Mouse (Mus musculus) left cerebral cortex, adult 2 months (tissue): ENCODE measurements around the gene Dmgdh. TPM values are rescaled to one million over a fixed set of nuclear protein-coding genes. Genes with fewer than 3 reads are reported as not detected.

Experiments
- DNase-seq, 2 experiments: peaks; one replicate each; pipeline ENCODE4 v3.0.0; 2021 to 2022; ENCODE audit warnings: low spot score in 2 of 2, mixed read lengths in 1 of 2; ENCODE audit errors: extremely low spot score in 1 of 2
- H3K27ac ChIP-seq: fragments of 200-600 bp; 2 replicates; pipeline ENCODE4 v1.8.1; 2022
- H3K4me3 ChIP-seq: fragments of 200-600 bp; 2 replicates; pipeline ENCODE4 v1.8.1; 2022
- CTCF ChIP-seq: fragments of 200-600 bp; IDR thresholded peaks from 2 replicates; pipeline ENCODE4 v1.8.1; 2022; ENCODE audit warnings: antibody characterized with exemption, mild to moderate bottlenecking, moderate library complexity
- intact Hi-C: fragments of 180-260 bp; cut with DNase I; formaldehyde crosslinking; loops from one replicate; pipeline ENCODE4 v1.15.1; 2025
- microRNA-seq, 2 experiments: library from miRNA; unstranded; fragments of <30 nt; microRNA quantifications; one replicate each; pipeline ENCODE4 v1.2.0; 2021
- total RNA-seq, 2 experiments: library from RNA; stranded (reverse); gene quantifications; 2 replicates each; pipeline ENCODE4 v1.2.3; 2021

Dmgdh gene
- total RNA-seq, 2 experiments from 2014 or later = 0.21 to 0.43 TPM

- no peak overlapping the region for H3K4me3 ChIP-seq
- intact Hi-C loops = no loop called here
- no peak overlapping the region; the same call in 1 of the 2 replicates for H3K27ac ChIP-seq
- DNase-seq = no peak
- TF ChIP-seq CTCF = peak; percentile 49
Observed at GRCm38 (mm10) chr13:93785329-93785728, 111.1 kb downstream of the Dmgdh start.

GRCm38 (mm10) chr13:93786051-93786450 lies 111.8 kb downstream of the Dmgdh start:
- intact Hi-C loops = no loop called here
- Histone ChIP-seq H3K4me3 (no peak overlapping the region), H3K27ac (no peak overlapping the region; the same call in 1 of the 2 replicates)
- DNase-seq = no peak
- no peak for TF ChIP-seq CTCF

- no peak overlapping the region for H3K4me3 ChIP-seq
- intact Hi-C loops = no loop called here
- DNase-seq = no peak
- H3K27ac ChIP-seq = no peak overlapping the region
- TF ChIP-seq CTCF = no peak
Observed at GRCm38 (mm10) chr13:93787647-93788046, 113.4 kb downstream of the Dmgdh start.

- peak; percentile 57 for TF ChIP-seq CTCF
- intact Hi-C loops = loop anchor here (1.0 to 10.0 kb wide), 3 partner anchors 352 to 542 kb away; no protein-coding TSS in a partner anchor
- DNase-seq = no peak
- Histone ChIP-seq H3K27ac (no peak overlapping the region), H3K4me3 (no peak overlapping the region)
Observed at GRCm38 (mm10) chr13:93792945-93793642, 118.9 kb downstream of the Dmgdh start.

- no peak for TF ChIP-seq CTCF
- no peak overlapping the region for H3K27ac ChIP-seq
- no peak for DNase-seq
- intact Hi-C loops = loop anchor here (1.0 to 10.0 kb wide), 3 partner anchors 352 to 541 kb away; no protein-coding TSS in a partner anchor
- no peak overlapping the region for H3K4me3 ChIP-seq
Observed at GRCm38 (mm10) chr13:93793643-93794182, 119.5 kb downstream of the Dmgdh start.

- H3K27ac ChIP-seq = no peak overlapping the region
- no peak for DNase-seq
Observed at GRCm38 (mm10) chr13:93797011-93797600, 122.9 kb downstream of the Dmgdh start.

More at GRCm38 (mm10) chr13:93797011-93797600, 122.9 kb downstream of the Dmgdh start:
- H3K4me3 ChIP-seq = no peak overlapping the region
- intact Hi-C loops = loop anchor here (10.0 kb wide), 1 partner anchor 538 kb away; no protein-coding TSS in a partner anchor
- no peak for TF ChIP-seq CTCF

Small RNA genes lying within 50 kb of the gene (microRNA-seq; reads per million reads assigned to microRNA genes)
- gene Mir5624 = 0 reads per million in 2 experiments

Other genes with a start within 250 kb of the Dmgdh start
- gene Jmy, start 174.6 kb upstream of the Dmgdh start, total RNA-seq = 10 to 100 TPM; 37.4 to 41.0 TPM
- not detected for gene Bhmt, start 36.5 kb upstream of the Dmgdh start, total RNA-seq
- under 1 TPM; 0.40 to 0.45 TPM for gene Bhmt2, start 131 bp upstream of the Dmgdh start, total RNA-seq
- gene Arsb, start 97.2 kb downstream of the Dmgdh start, total RNA-seq = 10 to 100 TPM; 80.1 to 80.7 TPM